Mouse (Mus musculus): ENCODE data around the gene Rel.
A peak's percentile ranks its signal among the peaks of the same experiment; 100 is the strongest.
"Not testable (repeated sequence)": the region's sequence is repeated elsewhere in the genome, so short reads cannot be mapped to it uniquely, and the experiment has no call there.

The Rel gene

GRCm38 (mm10) chr11:23770760-23771506, at the start of gene Rel:
Gene Rel (minus strand): TSS chr11:23770970.
- peak; percentile 95 for DNase-seq

- DNase-seq: no peak
Measured at GRCm38 (mm10) chr11:23818745-23819144, 48.0 kb upstream of the Rel start.

GRCm38 (mm10) chr11:23810741-23811140, 40.0 kb upstream of the Rel start:
- DNase-seq: no peak

GRCm38 (mm10) chr11:23805716-23806115, 34.9 kb upstream of the Rel start:
- no peak for DNase-seq

GRCm38 (mm10) chr11:23803136-23803535, 32.4 kb upstream of the Rel start:
- DNase-seq: no peak

GRCm38 (mm10) chr11:23802256-23802655, 31.5 kb upstream of the Rel start:
- no peak for DNase-seq

- no peak for DNase-seq
Measured at GRCm38 (mm10) chr11:23801851-23802250, 31.1 kb upstream of the Rel start.

GRCm38 (mm10) chr11:23783677-23784076, 12.9 kb upstream of the Rel start:
- not testable (repeated sequence) for DNase-seq

GRCm38 (mm10) chr11:23783085-23783484, 12.3 kb upstream of the Rel start:
- DNase-seq: no peak

- DNase-seq: no peak
Measured at GRCm38 (mm10) chr11:23782038-23782437, 11.3 kb upstream of the Rel start.

GRCm38 (mm10) chr11:23778787-23779201, 8.0 kb upstream of the Rel start:
- no peak for DNase-seq

GRCm38 (mm10) chr11:23772471-23772870, 1.7 kb upstream of the Rel start:
- no peak for DNase-seq

GRCm38 (mm10) chr11:23771507-23772097, 832 bp upstream of the Rel start:
- DNase-seq: no peak

- DNase-seq: no peak
Measured at GRCm38 (mm10) chr11:23770510-23770759, 335 bp downstream of the Rel start.

- DNase-seq: peak; percentile 9
Measured at GRCm38 (mm10) chr11:23769686-23770509, 872 bp downstream of the Rel start.

GRCm38 (mm10) chr11:23769033-23769432, 1.7 kb downstream of the Rel start:
- DNase-seq: no peak

- DNase-seq: no peak
Measured at GRCm38 (mm10) chr11:23767928-23768327, 2.8 kb downstream of the Rel start.

GRCm38 (mm10) chr11:23767369-23767768, 3.4 kb downstream of the Rel start:
- DNase-seq: not testable (repeated sequence)

GRCm38 (mm10) chr11:23762635-23763034, 8.1 kb downstream of the Rel start:
- no peak for DNase-seq

- DNase-seq: no peak
Measured at GRCm38 (mm10) chr11:23758218-23758617, 12.6 kb downstream of the Rel start.

- no peak for DNase-seq
Measured at GRCm38 (mm10) chr11:23754329-23754728, 16.4 kb downstream of the Rel start.

- no peak for DNase-seq
Measured at GRCm38 (mm10) chr11:23753136-23753710, 17.5 kb downstream of the Rel start.

- DNase-seq: no peak
Measured at GRCm38 (mm10) chr11:23746102-23746501, 24.7 kb downstream of the Rel start.

GRCm38 (mm10) chr11:23744352-23744751, 26.4 kb downstream of the Rel start:
- no peak for DNase-seq
